Mouse (Mus musculus) T-helper 17 cell (primary cell): ENCODE data around the gene Galntl6.

ENCODE experiments used
- in situ Hi-C, 2 experiments: fragments of 300-600 bp; cut with MboI, MseI; formaldehyde crosslinking; loops; 1 replicate in 1 of 2; 2 replicates in 1 of 2; pipeline ENCODE4 v1.15.1; 2025; ENCODE audit warnings: high pct_unique_total_duplicates in 2 of 2

The Galntl6 gene

DNA sequence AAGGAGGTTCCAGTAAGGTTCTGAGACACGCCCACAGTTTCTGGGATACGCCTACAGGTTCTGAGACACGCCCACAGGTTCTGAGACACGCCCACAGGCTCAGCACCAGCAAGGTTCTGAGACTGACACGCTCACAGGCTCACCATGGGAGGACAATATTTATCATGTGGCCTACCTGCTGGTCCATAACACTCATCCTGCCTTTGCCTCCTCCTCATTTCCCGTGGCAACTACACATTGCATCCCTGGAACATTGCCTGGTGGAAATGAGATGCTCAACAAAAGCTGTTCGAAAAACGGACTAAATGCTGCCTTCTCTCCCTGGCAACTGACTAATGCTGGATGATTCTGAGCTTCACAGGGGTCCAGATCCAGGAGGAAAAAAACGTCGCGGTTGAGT lies 1033.0 kb downstream of the Galntl6 start:
- in situ Hi-C loops: no loop called here

GRCm38 (mm10) chr8:57849074-57849473 lies 1063.4 kb downstream of the Galntl6 start:
- in situ Hi-C loops: no loop called here

DNA sequence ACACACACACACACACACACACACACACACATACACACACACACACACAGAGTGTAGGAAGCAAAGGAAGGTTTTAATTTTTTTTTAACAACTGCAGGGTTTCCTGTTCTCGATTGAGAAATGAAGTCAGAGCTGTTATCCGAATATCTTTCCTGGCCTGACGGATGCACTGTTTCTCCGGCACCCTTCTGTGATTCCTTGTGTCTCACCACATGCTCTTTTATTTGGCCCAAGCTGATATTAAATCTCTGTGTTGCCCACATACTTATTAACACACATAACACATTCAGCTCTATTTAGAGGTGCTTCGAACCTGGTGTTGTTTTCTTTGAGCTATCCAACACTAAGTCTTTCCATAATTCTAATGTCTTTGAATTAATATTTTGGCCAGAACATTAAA lies 1069.0 kb downstream of the Galntl6 start:
- in situ Hi-C loops: no loop called here

GRCm38 (mm10) chr8:57842462-57843391 lies 1069.7 kb downstream of the Galntl6 start:
- in situ Hi-C loops: no loop called here

DNA sequence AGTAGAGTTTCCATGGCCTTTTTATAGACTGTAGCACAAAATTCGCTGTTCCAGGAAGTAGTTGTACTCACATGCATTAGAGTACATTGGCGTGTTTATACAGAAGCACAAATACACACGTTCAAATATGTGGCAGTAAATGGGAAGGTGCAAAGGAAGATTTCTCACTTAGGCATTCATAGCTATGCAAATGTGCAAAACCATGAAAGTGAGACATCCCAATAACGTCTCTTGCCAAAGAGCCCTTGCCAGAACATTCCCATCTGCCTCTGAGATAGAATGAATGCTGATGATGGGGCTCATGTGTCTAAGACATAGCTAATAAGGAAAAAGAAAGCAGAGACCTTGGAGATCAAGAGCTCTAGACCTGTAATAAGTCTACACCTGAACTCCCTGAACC lies 1071.0 kb downstream of the Galntl6 start:
- in situ Hi-C loops: no loop called here

DNA sequence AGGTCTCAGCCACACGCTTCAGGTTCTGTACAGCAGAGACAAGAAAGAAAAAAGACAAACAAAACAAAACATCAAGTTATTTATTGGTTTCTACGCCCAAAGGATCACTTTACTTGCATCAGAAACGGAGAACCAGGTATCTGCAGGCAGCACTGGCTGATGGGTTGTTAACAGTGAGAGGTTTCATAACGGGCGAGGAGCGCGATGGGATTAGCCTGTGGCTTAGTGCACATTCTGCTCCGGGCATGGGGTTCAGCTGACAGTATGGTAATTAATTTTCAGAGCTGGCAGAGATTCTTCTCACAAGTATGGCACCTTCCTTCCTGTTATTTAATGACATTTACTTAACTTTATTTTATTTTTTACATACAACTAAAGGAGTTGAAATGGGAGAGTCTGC lies 1075.1 kb downstream of the Galntl6 start:
- in situ Hi-C loops: loop anchor here in 1 of 2 experiments (10.0 kb wide), 1 partner anchor 1193 kb away; no protein-coding TSS in a partner anchor

DNA sequence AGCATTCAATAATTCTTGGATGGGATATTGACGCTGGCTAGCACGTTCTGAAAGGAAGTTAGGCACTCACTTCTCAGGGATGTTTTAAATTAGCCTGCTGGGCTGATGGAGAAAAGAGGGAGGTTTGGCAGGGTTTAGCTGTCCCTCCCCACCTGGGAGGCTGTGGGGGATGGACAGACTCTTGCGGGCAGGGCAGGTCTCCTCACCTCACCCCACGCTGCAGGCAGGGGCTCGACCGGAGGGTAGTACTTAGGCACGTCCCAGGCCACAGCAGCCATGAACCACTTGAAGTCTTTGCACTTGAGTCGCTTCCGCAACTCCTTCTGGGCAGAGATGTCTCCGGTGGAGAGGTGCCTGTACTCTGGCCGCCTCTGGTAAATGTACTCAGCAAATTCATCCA lies 1075.5 kb downstream of the Galntl6 start:
- in situ Hi-C loops: loop anchor here in 1 of 2 experiments (10.0 kb wide), 1 partner anchor 1192 kb away; no protein-coding TSS in a partner anchor

DNA sequence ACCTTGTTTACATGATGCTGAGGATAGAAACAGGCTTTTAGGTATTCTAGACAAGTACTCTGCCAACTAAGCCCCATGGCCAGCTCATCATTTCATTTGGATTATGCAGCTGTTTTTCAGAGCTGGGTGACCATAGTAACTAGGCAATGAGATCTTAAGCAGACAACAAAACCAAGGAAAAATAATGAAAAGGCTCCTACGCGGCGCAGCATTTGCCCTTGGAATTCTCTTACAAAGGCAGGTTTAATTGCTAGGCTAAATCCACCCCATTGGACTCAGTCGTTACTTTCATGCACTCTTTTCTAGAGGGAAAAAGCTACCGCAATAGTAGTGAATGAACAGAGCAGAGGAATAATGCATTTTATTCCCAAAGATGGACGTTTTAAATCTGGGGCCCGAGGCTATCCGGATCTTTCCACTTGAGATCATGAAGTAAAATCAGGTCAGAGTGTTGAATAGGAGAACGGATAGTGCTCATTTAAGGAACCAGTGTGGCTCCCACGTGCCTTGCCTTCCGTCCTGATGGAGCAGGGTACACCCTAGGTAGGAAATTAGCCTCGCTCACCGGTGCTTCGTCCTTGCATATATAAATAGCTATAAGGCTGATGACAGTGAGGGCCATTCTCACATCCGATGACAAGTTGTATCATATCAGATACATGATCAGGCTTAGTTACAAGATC lies 1076.1 kb downstream of the Galntl6 start:
- in situ Hi-C loops: loop anchor here in 1 of 2 experiments (10.0 kb wide), 1 partner anchor 1192 kb away; no protein-coding TSS in a partner anchor

DNA sequence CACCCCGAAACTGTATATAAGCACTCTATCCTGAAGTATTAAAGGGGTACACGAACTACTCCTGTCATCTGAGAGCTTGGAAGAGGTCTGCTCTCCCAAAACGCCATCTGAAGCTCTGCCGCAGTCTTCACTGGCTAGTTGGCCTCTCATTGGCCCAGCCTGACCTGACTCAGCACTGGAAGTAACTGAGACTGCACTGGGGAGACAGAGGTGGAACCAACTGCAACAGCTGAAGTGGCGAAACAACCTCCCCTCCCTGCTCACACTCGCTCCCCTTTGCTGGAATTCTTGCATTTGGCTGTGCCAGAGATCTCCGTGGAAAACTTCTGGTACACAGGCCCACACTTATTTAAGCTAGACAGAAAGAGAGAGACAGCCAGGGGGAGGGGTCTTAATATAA lies 1089.3 kb downstream of the Galntl6 start:
- in situ Hi-C loops: no loop called here

- in situ Hi-C loops: no loop called here
Observed at GRCm38 (mm10) chr8:57816034-57816433, 1096.4 kb downstream of the Galntl6 start.

DNA sequence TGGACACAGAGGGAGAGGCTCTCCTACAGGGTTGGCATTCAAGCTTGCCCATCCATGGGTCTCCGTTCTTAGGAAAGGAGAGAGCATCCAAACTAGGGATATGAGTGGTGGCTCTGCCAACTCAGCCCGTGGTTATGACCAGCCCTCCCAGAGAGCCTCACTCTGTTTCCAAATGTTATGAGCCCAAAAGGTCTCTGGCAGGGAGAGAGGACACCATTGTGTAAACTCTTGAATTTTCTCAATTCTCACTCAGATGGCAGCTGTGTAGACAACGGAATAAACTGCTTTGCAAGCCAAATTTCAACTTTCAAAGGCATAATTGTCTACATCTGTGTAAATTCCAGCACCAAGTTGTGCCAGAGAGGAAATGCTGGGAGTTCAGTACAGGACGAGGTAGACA lies 1105.4 kb downstream of the Galntl6 start:
- in situ Hi-C loops: loop anchor here in 1 of 2 experiments (5.0 kb wide), 1 partner anchor 270 kb away; no protein-coding TSS in a partner anchor

- in situ Hi-C loops: loop anchor here in 1 of 2 experiments (5.0 kb wide), 1 partner anchor 268 kb away; no protein-coding TSS in a partner anchor
Observed at GRCm38 (mm10) chr8:57805094-57805493, 1107.3 kb downstream of the Galntl6 start.

GRCm38 (mm10) chr8:57803821-57804220 lies 1108.6 kb downstream of the Galntl6 start:
- in situ Hi-C loops: no loop called here

DNA sequence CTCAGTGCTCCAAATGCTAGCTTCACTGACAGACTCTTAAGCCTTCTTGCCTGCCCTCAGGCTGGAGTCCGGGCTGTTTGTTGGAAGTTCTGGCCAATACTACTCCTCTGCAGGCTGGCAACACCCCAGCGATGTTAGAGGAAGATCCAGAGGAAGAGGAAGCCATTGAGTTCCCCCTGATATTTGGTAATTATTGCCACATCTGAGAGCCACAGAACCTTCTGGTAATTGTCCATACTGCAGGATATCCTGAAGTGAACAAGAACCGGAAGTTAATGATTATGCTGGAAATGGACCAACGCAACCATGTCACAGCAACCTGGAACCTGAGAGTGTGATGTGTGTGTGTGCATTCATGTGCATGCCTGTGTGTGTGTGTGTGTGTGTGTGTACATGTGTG lies 1111.2 kb downstream of the Galntl6 start:
- in situ Hi-C loops: no loop called here

DNA sequence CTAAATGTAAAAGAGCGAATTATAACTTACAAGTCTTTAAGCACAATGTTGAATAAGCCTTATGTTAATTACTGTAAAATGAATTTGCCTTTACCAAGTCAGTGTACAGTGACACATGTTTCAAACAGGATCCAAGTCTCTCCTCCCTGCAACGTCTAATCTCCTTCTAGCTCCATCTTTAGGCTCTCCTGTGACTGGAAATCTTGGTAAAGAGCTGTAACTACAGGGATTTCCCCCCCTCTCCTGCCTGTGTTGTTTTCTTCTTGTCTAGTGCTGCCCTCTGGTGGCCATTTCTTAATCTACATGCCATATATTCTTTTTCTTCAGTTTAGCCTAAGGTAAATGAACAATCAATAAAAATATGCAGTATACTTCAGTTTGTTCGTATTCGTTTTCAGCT lies 1112.1 kb downstream of the Galntl6 start:
- in situ Hi-C loops: no loop called here

DNA sequence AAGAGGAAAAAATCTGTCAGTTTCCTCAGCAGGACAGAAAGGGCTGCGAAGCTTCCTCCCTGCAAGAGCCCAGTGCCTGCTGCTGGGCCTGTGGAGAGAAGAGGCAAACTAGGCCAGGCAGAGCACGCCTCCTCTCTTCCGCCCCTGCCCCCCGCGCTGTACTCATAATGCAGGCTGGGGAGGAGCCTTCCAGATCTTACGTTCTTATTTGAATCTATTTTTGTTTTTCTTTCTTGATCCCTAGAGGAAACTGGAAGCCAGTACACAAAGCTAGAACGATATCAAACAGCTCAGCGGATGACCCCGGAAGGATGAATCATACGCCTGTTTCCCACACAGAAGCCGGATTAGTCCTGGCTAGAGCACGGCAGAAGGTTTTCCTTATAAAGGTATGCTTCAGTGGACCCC lies 1112.6 kb downstream of the Galntl6 start:
- in situ Hi-C loops: loop anchor here (5.0 kb wide), 8 partner anchors 52 to 372 kb away; partner anchors contain the start of gene Galnt7 (in 1 of the 2)

DNA sequence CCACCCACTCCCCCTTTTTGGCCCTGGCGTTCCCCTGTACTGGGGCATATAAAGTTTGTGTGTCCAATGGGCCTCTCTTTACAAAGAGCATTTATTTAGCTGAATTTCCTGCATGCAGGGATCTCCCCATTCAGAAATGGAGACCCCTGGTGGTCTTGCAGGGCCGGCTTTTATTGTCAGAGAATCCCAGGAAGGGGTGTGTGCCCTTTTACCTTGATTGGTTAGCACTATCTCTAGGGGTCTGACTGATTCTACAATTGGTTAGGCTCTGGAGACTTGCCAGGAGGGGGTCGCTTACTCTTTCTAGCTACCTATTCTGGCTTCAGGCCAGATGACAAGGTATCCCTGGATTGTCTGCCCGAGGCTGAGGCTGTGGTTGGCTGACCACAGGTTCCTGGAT lies 1119.0 kb downstream of the Galntl6 start:
- in situ Hi-C loops: no loop called here

GRCm38 (mm10) chr8:57792246-57792645 lies 1120.2 kb downstream of the Galntl6 start:
- in situ Hi-C loops: no loop called here

- in situ Hi-C loops: no loop called here
Observed at GRCm38 (mm10) chr8:57791309-57791721, 1121.1 kb downstream of the Galntl6 start.

DNA sequence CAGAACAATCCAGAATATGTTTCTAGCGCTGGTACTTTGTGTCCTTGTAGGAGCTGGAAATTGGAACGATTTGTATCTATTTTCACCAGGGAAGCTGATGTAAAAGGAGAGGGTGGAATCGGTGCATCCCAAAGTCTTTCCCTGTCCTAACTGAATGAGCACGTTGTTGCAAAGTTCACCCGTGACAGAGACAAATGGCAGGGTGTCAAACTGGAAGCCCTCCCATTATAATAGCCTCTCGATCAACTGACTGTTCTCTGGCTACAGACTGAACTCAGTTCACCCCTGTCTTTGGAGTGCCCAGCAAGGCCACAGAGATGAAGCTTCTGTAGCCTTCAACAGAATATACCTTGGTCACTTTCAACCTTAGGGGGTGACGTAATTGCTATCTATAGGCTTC lies 1132.9 kb downstream of the Galntl6 start:
- in situ Hi-C loops: no loop called here

DNA sequence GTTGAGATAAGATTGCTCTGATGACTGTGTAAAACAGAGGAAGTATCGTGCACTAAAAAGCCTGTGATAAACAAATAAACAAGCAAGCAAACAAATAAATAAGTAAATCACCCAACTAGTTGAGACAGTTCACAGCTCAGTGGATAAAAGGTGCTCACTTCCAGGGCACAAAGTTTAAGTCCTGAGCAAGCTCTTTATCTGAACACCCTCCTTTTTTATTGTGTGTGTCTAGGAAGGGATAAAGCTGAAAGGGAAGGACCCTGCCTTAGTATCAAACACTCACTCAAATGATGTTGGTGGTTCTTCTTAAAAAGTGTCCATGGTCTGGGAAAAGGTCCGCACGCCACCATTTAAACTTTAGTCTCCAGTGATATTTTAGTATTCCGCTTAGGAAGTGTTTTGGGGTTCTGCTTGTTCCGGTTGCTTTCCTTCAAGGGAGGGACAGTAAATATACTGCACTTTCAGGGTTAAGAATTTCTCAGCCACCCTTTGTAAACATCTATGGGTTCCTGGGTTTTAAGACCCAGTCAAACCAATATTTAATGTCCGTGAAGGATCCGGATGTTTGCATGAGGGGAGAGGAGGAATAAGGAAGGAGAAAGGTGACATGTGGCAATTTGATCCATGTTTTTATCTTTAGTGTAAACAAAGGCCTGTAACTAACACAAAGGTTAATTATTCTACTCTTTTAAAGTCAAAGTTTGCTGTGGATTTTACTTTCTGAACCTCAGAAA lies 1134.3 kb downstream of the Galntl6 start:
- in situ Hi-C loops: no loop called here

DNA sequence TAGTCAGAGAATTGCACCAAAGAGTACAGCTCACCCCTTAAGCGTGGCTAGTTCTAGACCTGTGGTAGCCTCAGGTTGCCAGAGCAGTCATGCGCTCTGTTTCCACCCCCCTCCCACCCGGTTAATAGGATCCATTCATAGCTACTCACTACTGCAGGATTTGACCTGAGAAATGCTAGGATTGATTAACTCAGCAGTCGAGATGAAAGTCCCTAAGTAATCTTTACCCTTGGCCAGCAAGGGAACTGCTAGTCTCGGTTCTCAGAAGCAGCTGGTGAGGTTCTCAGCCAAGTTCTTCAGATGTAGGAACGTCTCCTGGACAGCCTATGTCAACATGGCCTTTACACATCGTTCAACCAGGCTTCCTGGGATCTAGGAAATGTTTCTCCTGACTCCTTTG lies 1135.7 kb downstream of the Galntl6 start:
- in situ Hi-C loops: no loop called here
